Mouse (Mus musculus) cerebellum, postnatal 10 days (tissue): ENCODE measurements at regions not wholly inside any gene's neighbourhood (a gene's known extent, or its start where the extent isn't known, plus 50 kb on each side); places are given as distances from the start of the nearest gene placed in this dataset.

Experiments used
- DNase-seq, 2 experiments: peaks; one replicate each; pipeline ENCODE4 v3.0.0; 2021; ENCODE audit warnings: mixed read lengths in 2 of 2

- DNase-seq = no peak
Observed at GRCm38 (mm10) chr13:101112176-101112575, 278.9 kb upstream of the Slc30a5 start.

DNA sequence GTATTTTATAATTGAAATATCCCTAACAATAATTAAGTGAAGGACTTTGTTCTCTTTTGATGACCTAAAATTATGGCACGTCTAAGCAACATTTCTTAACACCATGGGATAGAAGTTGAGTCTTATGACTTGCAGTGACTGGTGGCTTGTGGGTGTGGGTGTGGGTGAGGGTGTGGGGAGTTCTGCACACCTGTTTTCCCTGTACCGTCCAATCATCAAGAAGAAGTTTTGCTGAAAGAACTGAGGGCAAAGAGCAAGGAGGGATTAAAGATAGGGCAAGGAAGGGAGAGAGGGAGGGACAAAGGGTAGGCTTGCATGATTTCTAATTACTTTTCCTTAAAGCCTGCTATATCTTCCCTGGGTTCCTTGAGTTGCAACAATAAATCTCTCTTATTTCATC, 278.5 kb upstream of the Slc30a5 start:
- DNase-seq = no peak

GRCm38 (mm10) chr13:101100621-101101020, 267.4 kb upstream of the Slc30a5 start:
- DNase-seq = no peak

DNA sequence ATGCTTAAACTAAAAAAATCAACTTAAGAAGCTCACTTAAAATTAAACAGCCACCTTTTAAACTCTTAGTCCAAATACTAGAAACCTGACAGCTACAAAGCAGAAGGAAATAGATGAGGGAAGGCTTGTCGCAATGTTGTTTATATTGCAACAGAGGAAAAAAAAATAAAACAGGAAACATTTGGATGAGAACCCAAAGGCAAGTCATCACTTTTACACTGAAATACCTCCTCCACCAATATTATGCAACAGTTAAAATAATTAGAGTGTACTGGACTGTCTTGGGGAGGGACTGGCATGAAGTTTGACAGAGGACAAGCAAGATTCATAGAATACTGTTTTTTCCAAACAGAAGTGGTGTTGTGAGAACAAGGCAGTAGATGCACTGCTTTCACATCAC, 263.6 kb upstream of the Slc30a5 start:
- no peak for DNase-seq

- peak; percentile 49 to 72 for DNase-seq
Observed at GRCm38 (mm10) chr13:101096221-101096620, 263.0 kb upstream of the Slc30a5 start.

DNA sequence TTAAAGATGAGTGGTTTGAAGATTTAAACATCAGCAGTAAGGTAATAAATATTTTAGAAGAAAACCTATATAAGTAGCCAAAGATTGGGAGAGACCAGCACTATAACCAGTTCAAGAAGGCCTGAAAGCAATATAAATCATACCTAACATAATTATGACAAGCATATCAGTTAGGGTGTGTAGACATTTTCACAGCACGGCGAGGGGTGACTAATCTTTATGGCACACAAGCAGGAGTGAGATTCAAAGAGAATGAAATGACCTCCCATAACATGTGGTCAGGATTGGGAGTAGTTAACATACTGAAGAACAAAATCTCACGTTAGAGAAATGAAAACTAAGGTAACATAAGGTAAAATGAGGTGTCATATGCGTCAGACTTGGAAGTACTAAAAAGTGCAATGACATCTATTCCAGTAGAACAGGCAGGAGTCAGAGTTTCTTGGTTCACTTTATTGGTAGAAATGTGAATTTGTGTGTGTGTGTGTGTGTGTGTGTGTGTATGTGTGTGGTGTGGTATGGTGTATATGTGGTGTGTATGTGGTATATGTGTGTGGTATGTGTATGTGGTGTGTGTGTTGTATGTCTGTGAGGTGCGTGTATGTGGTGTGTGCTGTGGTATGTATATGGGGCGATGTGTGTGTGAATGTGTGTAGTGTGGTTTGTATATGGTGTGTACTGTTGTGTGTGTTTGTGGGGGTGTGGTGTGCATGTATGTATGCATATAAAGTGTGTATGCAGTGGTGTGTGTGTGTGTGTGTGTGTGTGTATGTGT, 262.0 kb upstream of the Slc30a5 start:
- no peak for DNase-seq

DNA sequence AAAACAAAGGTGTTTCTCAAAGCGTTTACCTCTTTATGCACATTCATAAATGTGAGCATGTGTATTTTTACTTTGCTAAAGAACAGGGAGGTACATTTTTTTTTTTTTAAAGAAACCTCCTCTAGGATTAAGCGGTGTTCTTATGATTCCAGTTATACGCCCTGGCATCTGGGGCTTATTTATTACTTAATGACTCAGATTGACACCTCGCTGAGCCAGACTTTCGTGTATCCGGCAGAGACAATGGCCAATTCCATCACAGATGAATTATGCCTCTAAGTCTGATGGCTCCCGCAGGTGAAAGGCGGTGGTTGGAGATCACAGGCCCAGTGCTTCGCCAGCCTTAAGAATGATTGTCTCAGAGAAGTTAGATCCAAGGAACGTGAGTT, 259.5 kb upstream of the Slc30a5 start:
- peak in 1 of 2 experiments; percentile 3 for DNase-seq

DNA sequence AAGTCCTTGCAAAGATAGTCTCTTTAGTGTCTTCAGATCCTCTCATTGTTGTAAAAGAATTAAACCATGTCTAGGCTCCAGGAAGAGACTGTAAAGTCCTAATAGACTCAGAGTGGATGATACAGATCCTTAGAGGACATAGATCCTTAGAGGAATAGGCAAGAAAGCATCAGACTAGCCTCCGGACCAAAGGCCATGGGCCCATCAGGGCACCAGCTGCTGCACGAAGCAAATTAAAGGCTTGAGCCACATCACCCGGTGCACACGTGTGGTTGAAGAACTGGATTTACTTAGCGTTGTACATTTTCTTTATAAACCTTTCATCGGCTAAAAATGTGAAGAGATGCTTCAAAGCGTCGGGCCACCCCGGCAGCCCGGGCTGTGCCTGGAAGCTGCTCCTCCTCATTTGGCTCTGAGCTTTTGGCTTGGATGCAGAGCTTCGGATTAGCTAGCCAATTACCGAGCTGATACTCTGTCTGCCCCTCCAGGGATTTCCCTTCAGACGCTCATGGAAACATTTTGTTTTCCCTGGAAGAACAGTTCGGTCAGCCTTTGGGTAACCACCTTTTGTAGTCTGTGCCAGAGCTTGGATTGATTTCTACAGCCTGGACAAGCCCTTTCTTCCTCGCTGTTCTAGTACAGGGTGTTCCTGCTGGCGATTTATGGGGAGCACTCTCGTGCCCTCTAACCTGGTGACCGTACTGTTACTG, 259.0 kb upstream of the Slc30a5 start:
- DNase-seq = peak; percentile 84 to 87

DNA sequence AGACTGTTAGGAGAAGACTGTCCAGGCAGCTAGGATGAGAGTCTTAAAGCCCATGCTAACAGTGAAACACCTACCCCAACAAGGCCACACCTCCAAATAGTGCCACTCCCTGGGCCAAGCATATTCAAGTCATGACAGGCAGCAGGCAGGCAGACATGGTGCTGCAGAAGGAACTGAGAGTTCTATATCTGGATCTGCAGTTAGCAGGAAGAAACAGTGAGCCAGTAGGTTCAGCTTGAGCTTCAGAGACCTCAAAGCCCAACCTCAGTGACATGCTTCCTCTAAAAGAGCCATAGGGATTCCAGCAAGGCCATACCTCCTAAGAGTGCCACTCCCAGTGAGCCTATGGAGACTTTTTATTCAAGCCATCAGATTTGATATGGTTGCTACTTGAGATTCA, 252.0 kb upstream of the Slc30a5 start:
- no peak for DNase-seq

GRCm38 (mm10) chr13:101084193-101084592, 251.0 kb upstream of the Slc30a5 start:
- no peak for DNase-seq

DNA sequence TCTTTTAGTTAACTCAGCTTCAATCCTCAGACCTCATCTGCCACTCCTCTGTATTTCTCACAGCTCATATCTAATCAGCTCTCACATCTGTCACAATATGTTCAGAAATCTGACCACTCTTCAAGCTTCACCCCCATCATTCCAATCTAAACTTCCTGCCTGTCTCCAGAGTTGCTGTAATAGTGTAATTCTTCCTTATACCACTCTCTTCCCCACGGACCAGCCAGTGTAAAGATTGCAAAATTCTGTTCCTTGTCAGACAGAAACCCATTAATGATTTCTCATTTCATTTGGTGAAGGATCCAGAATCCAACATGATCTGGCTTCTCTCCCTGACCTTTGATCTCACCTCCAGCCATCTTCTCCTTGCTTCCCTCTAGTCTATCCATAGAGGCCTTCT, 250.2 kb upstream of the Slc30a5 start:
- DNase-seq = no peak

DNA sequence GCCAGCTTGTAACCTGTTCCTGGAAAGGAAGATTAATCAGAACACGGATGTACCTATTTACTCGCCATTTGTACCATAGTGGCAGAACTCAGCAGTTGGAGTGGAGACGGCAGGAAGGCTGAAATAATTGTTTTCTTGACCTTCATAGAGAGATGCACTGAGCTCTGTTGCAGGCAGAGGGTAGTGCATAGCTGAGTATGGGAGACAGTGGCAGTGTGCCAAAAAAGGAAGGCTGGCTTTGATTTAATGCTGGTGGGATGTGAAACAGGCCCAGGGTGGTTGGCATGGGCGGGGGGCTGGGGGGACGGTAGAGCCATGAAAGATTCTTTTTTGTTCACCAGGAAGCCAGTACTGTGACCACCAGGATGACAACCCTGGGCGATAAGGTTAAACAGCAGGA, 235.3 kb upstream of the Slc30a5 start:
- peak; percentile 67 to 80 for DNase-seq

GRCm38 (mm10) chr13:101062582-101062981, 229.4 kb upstream of the Slc30a5 start:
- no peak for DNase-seq

- no peak for DNase-seq
Observed at GRCm38 (mm10) chr13:101061233-101062144, 228.3 kb upstream of the Slc30a5 start.

GRCm38 (mm10) chr13:101049511-101049910, 216.3 kb upstream of the Slc30a5 start:
- no peak for DNase-seq

- DNase-seq = no peak
Observed at GRCm38 (mm10) chr13:101032594-101032993, 199.4 kb upstream of the Slc30a5 start.

DNA sequence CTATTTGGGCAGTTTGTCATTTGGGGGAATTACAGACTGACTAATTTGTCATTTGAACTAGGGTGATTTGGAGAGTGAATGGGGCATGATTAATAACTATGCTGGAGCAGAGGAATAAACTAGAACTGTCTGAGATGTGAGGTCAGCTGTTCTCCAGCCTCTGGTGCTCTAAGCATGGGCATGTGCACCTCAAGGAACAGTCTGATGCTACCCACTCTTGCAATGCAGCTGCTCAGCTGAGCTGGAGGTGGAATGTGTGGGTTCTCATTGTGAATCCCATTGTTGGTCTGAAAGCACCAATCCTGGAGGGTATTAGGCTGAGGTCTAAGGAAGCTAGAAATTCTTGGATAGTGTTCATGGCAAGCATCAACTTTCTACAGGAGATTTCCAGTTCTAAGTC, 192.8 kb upstream of the Slc30a5 start:
- no peak for DNase-seq

- DNase-seq = no peak
Observed at GRCm38 (mm10) chr13:101025488-101025887, 192.3 kb upstream of the Slc30a5 start.

DNA sequence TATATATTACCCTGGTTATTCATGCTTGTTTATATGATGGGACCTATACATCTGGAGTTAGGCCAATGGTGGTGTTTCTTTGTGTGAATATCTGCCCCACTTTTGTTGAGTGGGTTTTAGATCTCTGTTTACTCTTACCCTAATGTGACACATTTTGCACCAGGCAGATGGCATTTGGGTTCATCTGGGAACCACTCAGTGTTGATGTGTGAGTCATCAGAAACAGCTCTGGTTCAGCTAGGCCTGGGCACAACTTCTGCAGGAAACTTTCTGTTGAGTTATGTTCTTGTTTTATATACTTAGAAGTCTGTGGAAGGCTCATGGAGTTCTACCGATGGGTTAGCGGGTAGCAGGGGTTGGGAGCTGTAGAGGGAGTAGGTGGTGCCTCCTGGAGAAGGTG, 191.7 kb upstream of the Slc30a5 start:
- no peak for DNase-seq

DNA sequence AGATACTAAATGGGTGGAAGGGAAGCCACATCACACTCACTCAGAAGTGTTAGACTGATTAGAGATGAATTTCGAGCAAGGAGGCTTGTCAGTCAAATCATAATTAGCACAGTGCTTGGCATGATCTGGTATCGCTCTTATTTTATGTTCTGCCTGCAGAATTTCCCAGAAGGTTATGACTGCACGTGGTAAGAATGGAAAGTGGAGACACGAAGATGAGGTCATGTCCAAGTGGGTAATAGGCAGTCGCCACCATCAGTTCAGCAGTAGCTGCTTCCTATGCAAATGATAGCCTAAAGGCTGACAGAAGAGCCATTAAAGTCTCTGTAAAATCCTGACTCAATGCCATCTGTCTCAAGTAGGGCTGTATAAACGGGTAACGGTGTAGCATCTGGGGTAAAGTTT, 186.0 kb upstream of the Slc30a5 start:
- DNase-seq = no peak

- DNase-seq = no peak
Observed at GRCm38 (mm10) chr13:101017041-101017440, 183.8 kb upstream of the Slc30a5 start.

GRCm38 (mm10) chr13:101016181-101016580, 183.0 kb upstream of the Slc30a5 start:
- DNase-seq = no peak

- no peak for DNase-seq
Observed at GRCm38 (mm10) chr13:101015435-101015834, 182.2 kb upstream of the Slc30a5 start.
